Mouse (Mus musculus): ENCODE data around the gene A430033K04Rik.

Gene A430033K04Rik

GRCm38 (mm10) chr5:138694496-138695167 is 72.0 kb downstream of the A430033K04Rik start:
- no peak for DNase-seq (ENCODE audit: inconsistent age in 2 of 2, low spot score in 1 of 2)

- no peak for DNase-seq (ENCODE audit: inconsistent age in 2 of 2, low spot score in 1 of 2)
Observed at GRCm38 (mm10) chr5:138697466-138697865, 74.8 kb downstream of the A430033K04Rik start.

Measured in adrenal gland, adult (tissue).